Mouse (Mus musculus) testis, postnatal 14 days (tissue): ENCODE results near the gene Gsap.
A peak's percentile ranks its signal among the peaks of the same experiment; 100 is the strongest.
"Not testable (repeated sequence)": the region's sequence is repeated elsewhere in the genome, so short reads cannot be mapped to it uniquely, and the experiment has no call there.

Experiments used
- DNase-seq: peaks from one replicate; pipeline ENCODE4 v3.0.0; 2021; ENCODE audit warnings: low spot score

Gsap gene

GRCm38 (mm10) chr5:21326494-21326893 is 140.4 kb downstream of the Gsap start:
- peak; percentile 33 for DNase-seq

GRCm38 (mm10) chr5:21328560-21328959 is 142.5 kb downstream of the Gsap start:
- DNase-seq, result no peak

- no peak for DNase-seq
Observed at GRCm38 (mm10) chr5:21329672-21330665, 143.9 kb downstream of the Gsap start.

- no peak for DNase-seq
Observed at GRCm38 (mm10) chr5:21331656-21332055, 145.6 kb downstream of the Gsap start.

- no peak for DNase-seq
Observed at GRCm38 (mm10) chr5:21332119-21332518, 146.1 kb downstream of the Gsap start.

GRCm38 (mm10) chr5:21342265-21342664 is 156.2 kb downstream of the Gsap start:
- not testable (repeated sequence) for DNase-seq

- no peak for DNase-seq
Observed at GRCm38 (mm10) chr5:21348366-21348765, 162.3 kb downstream of the Gsap start.

GRCm38 (mm10) chr5:21351678-21352077 is 165.6 kb downstream of the Gsap start:
- no peak for DNase-seq

GRCm38 (mm10) chr5:21358648-21359047 is 172.6 kb downstream of the Gsap start:
- DNase-seq, result no peak

- DNase-seq, result no peak
Observed at GRCm38 (mm10) chr5:21363343-21363742, 177.3 kb downstream of the Gsap start.
